Mouse (Mus musculus) skeletal muscle tissue, adult 2 months (tissue): ENCODE data around the gene Sectm1b.
A peak's percentile ranks its signal among the peaks of the same experiment; 100 is the strongest.
"Not testable (repeated sequence)": the region's sequence is repeated elsewhere in the genome, so short reads cannot be mapped to it uniquely, and the experiment has no call there.

Experiments
- DNase-seq: peaks from one replicate; pipeline ENCODE4 v3.0.0-alpha.2; 2012; ENCODE audit warnings: low read depth, low spot score

The Sectm1b gene

GRCm38 (mm10) chr11:121069662-121070061, 6.3 kb upstream of the Sectm1b start:
- DNase-seq, result not testable (repeated sequence)

DNA sequence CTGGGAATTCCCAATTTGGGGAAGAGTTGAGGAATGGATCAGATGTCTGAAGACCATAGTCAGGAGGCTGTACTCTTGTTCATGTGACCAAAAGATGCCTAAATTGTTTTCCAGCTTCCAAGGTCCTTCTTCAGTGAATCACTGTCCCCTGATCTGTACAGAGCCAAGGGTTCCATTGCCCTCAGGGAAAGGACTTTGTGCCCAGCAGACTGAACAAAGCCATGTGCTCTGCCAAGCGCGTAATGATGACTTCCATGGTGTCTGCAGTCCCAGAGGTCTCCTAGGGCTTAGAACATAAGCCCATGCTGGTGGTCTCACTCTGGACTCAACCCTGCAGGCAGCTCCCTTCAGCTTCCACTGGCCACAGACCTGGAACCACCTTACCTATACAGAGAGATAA, 4.5 kb upstream of the Sectm1b start:
- DNase-seq, result no peak

GRCm38 (mm10) chr11:121064197-121064596, 828 bp upstream of the Sectm1b start:
- DNase-seq, result no peak

- no peak for DNase-seq
These were observed 1.8 kb downstream of the Sectm1b start for GRCm38 (mm10) chr11:121061615-121062014.

GRCm38 (mm10) chr11:121060401-121061067, 2.8 kb downstream of the Sectm1b start:
- not testable (repeated sequence) for DNase-seq

DNA sequence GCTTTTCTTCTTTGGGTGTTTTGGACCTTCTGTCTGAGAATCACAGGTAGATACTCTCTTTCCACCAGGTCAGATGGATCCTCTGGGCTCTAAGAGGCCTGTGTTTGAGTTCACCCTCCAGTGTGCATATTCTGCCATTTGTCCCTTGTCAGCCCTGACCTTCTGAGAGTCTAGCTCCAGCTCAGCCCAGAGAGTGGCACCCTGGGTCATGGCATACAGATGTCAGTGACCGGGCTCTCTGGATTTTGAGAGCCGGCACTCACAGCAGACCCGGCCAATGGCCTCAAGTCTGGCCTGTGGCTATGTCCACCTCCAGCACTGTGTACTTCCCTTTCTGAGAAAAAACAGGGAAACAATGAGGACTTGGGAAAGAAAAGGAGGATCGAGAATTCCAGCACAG, 3.9 kb downstream of the Sectm1b start:
- DNase-seq, result no peak

- DNase-seq, result no peak
These were observed 4.4 kb downstream of the Sectm1b start for GRCm38 (mm10) chr11:121058956-121059355.

GRCm38 (mm10) chr11:121058122-121058521, 5.2 kb downstream of the Sectm1b start:
- DNase-seq, result no peak

GRCm38 (mm10) chr11:121056536-121057236, 6.7 kb downstream of the Sectm1b start:
- DNase-seq, result no peak

DNA sequence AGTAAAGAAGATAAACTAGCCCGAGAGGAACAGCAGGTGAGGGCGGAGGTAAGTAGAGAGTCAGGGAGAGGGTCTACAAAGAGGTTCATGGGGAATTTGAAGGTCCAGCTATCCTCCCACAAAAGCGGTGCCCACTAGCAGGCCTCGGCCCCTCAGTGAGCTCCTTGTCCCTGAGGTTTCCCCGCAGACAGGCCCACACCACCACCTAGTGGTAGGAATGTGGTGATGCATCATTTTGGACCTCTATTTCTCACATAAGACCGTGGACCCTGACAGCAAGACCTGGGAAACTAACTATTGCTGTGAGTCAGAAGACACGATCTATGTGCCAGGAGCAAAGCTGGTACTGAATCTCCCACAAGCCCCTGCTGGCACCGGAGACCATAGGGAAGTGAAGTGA, 9.8 kb downstream of the Sectm1b start:
- DNase-seq, result peak; percentile 68

- DNase-seq, result no peak
These were observed 11.0 kb downstream of the Sectm1b start for GRCm38 (mm10) chr11:121052387-121052786.

DNA sequence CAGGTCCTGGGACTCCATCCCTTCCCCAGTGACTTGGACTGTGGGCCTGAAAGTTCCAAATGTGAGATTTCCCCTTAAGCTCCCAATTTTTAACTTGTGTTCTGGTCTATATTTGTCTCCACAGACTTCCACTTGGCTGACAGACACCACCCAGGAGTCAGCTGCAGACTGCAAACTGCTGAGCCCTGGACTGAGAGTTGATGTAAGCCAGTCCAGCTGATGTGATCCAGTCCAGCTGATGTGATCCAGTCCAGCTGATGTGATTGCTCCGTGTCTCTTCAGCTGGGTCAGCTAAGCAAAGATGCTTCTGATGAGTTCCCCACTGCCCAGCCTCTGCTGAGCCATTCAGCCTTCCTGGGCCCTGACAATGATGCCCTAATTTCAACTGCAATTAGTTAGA, 11.6 kb downstream of the Sectm1b start:
- peak; percentile 42 for DNase-seq

- DNase-seq, result no peak
These were observed 13.5 kb downstream of the Sectm1b start for GRCm38 (mm10) chr11:121049840-121050239.

DNA sequence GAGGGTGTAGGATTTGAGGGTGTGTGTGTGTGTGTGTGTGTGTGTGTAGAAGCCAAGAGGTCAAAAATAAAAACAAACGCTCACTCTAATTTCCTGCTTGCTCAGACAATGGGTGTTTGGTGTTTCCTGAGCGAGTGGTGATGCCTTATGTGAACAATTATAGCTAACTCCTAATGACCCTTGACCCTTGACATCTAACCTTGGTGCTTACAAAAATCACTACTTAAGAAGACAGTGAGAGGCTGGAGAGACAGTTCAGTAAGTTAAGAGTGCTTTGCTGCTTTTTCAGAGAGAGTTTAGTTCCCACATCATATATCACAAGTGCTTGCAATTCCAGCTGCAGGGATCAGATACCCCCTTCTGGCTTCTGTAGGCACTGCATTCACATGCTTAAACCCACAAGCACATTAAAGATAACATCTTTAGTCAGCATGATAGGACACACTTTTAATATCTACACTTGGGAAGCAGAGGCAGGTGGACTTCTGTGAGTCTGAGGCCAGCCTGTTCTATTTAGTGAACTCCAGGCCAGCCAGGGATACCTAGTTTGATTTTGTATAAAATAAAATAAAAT, 15.5 kb downstream of the Sectm1b start:
- no peak for DNase-seq

DNA sequence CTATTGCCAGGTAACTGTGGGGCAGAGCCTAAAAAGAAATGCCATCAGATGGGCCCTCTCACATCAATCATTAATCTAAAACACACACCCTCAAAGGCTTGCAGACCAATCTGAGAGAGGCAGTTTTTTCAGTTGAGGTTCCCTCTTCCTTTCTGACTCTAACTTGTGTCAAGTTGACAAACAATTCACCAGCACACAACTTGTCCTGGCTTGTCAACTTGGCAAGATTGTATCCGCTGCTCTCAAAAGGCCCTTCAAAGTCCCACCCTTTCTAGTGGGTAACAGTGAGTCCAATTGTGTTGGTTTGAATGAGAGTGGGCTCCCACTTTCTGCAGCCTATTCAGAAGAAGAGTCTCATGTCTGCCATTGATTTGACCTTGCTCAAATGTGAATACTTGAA, 18.1 kb downstream of the Sectm1b start:
- no peak for DNase-seq

DNA sequence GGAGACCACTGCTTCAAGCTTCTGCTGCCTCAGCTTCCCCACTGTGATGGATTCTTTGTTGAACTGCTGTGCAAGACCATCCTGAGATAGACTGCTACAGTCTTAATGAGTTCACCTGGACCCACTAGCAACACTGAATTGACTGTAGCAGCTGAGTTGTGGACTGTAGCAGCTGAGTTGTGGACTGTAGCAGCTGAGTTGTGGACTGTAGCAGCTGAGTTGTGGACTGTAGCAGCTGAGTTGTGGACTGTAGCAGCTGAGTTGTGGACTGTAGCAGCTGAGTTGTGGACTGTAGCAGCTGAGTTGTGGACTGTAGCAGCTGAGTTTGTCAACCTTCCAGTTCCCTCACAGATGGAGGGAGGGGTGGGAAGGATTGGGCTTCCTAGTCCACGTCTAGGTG, 20.3 kb downstream of the Sectm1b start:
- DNase-seq, result not testable (repeated sequence)

- DNase-seq, result no peak
These were observed 20.9 kb downstream of the Sectm1b start for GRCm38 (mm10) chr11:121042480-121042879.

GRCm38 (mm10) chr11:121041636-121042035, 21.7 kb downstream of the Sectm1b start:
- DNase-seq, result no peak

- peak; percentile 87 for DNase-seq
These were observed 22.2 kb downstream of the Sectm1b start for GRCm38 (mm10) chr11:121041212-121041611.

DNA sequence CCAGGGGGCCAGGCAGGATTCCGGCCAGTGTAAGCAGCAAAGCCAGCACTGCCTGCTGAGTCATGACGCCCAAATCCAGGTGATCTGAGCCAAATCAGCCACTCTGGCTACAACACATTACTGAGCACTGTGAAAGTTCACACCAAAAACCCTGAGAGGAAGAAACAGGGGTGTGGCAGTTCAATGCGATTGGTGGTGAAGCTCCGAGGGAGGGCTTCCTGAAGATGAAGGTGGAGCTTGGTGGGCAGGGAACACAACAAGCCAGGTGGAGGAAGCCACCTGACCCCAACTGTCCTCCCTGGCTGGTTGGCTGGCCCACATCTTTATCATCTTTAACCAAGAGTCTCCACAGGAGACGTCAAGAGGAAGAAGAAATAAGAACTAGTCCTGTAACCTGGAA, 24.1 kb downstream of the Sectm1b start, which contains the start of gene Cd7:
TSS of gene Cd7 (minus strand) at position 117 of the 400 bp plus-strand sequence.
- no peak for DNase-seq

GRCm38 (mm10) chr11:121038366-121039240, 24.8 kb downstream of the Sectm1b start:
- DNase-seq, result no peak

- DNase-seq, result no peak
These were observed 30.3 kb downstream of the Sectm1b start for GRCm38 (mm10) chr11:121033118-121033517.
